Mouse (Mus musculus): ENCODE results near the gene Actn4.

DNA sequence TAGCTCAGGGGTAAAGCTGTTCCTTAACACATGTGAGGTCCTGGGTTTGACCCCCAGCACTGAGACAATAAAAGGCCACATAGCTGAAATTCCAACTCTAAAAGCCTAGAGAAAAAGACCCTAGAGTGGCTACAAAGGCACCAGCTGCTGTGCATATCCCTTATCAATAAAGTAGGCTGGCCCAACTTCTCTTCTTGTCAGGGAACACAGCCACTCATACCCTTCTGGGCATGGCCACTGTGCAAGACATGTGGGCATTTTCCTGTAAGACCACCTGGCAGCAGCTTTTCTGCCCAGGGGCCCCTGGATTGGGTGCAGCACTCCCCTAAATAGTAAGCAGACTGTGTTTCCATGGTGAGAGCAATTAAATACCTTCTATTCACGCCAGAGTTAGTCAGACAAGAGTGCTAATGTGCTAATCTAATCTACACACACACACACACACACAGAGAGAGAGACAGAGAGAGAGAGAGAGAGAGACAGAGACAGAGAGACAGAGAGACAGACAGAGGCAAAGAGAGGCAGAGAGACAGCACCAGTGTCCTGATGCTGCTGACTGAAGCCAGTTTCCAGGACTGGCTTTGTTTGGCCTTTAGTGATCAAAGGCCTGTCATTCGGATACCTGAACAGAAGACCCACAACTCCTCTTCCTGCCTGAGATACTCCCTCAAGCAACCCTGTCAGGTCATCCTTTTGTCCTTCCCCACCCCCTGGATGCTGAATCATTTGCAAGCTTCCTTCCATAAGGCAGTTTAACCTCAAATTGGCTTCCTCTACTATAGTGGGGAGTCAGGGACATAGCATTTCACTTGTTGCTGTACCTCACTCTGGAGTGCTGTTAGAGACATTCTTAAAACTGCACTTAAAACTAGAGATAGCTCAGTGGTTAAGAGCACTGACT, 8.4 kb downstream of the Actn4 start:
- no peak for TF ChIP-seq CTCF (IDR thresholded peaks at IDR 0.05; ENCODE audit: extremely low read depth, insufficient read depth, insufficient read length, insufficient replicate concordance)
- TF ChIP-seq POLR2A (IDR thresholded peaks at IDR 0.05; ENCODE audit: low read depth, low read length), result no peak
